Mouse (Mus musculus): ENCODE data around the gene Ulk4.

DNA sequence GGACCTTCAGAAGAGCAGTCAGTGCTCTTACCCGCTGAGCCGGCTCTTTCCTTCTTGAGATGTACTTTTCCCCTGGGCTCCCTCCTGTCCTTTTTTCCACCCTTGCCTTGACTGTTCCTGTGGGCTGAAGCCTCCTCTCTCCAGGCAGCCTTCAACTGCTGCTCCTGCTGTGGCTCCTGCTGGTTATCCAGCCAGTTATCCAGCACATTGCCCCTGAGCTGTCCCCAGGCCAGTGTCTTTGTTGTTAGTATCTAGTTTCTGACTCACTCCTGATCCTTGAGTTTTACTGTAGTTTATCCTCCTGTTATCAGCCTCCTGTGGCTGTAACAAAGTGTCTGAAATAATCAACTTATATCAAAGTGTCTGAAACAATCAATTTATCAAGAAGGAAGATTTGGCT lies 44.1 kb upstream of the Ulk4 start:
- TF ChIP-seq CTCF (IDR thresholded peaks at IDR 0.05; ENCODE audit: insufficient read depth, low read length) = no peak
- TF ChIP-seq POLR2A (IDR thresholded peaks at IDR 0.05; ENCODE audit: borderline replicate concordance, extremely low read depth, low read depth, low read length) = no peak

Data from lung, adult 2 months (tissue).